Mouse (Mus musculus): Measurements from ENCODE around the gene Tmem98. TPM values are rescaled to one million over a fixed set of nuclear protein-coding genes. Genes with fewer than 3 reads are reported as not detected.

The Tmem98 gene
- 10 to 100 TPM in 1 of 2 experiments, 1 to 10 TPM in 1; 9.0 to 10.6 TPM for total RNA-seq (2021)
- long read RNA-seq, transcript Tmem98-201 (7 exons, 1,633 nt): major isoform, 18 of 18 reads
- long read RNA-seq, partial matches to known transcripts: 0 of 18 reads
- long read RNA-seq, other reads (novel, unspliced or antisense): 0 of 18 reads

GRCm38 (mm10) chr11:80809993-80810821 is at the start of gene Tmem98:
Tmem98 (plus strand) TSS chr11:80810175.
- DNase-seq (ENCODE audit: low spot score in 2 of 2): peak; percentile 38 to 50

- DNase-seq (ENCODE audit: low spot score in 2 of 2): no peak
These were observed 48.5 kb upstream of the Tmem98 start for GRCm38 (mm10) chr11:80761285-80761974.

- DNase-seq (ENCODE audit: low spot score in 2 of 2): no peak
These were observed 47.9 kb upstream of the Tmem98 start for GRCm38 (mm10) chr11:80762066-80762465.

GRCm38 (mm10) chr11:80766068-80766467 is 43.9 kb upstream of the Tmem98 start:
- DNase-seq (ENCODE audit: low spot score in 2 of 2): no peak

GRCm38 (mm10) chr11:80766472-80767319 is 43.3 kb upstream of the Tmem98 start:
- DNase-seq (ENCODE audit: low spot score in 2 of 2): peak in 1 of 2 experiments; percentile 16

GRCm38 (mm10) chr11:80767320-80767617 is 42.7 kb upstream of the Tmem98 start:
- no peak for DNase-seq (ENCODE audit: low spot score in 2 of 2)

GRCm38 (mm10) chr11:80771186-80771585 is 38.8 kb upstream of the Tmem98 start:
- DNase-seq (ENCODE audit: low spot score in 2 of 2): no peak

- no peak for DNase-seq (ENCODE audit: low spot score in 2 of 2)
These were observed 38.3 kb upstream of the Tmem98 start for GRCm38 (mm10) chr11:80771596-80772250.

GRCm38 (mm10) chr11:80772595-80773210 is 37.3 kb upstream of the Tmem98 start:
- no peak for DNase-seq (ENCODE audit: low spot score in 2 of 2)

GRCm38 (mm10) chr11:80775535-80775934 is 34.4 kb upstream of the Tmem98 start:
- no peak for DNase-seq (ENCODE audit: low spot score in 2 of 2)

- no peak for DNase-seq (ENCODE audit: low spot score in 2 of 2)
These were observed 32.3 kb upstream of the Tmem98 start for GRCm38 (mm10) chr11:80777708-80778107.

- DNase-seq (ENCODE audit: low spot score in 2 of 2): no peak
These were observed 31.8 kb upstream of the Tmem98 start for GRCm38 (mm10) chr11:80778157-80778556.

GRCm38 (mm10) chr11:80778916-80779526 is 31.0 kb upstream of the Tmem98 start:
- DNase-seq (ENCODE audit: low spot score in 2 of 2): no peak

GRCm38 (mm10) chr11:80779527-80780344 is 30.2 kb upstream of the Tmem98 start, which contains the start of gene Myo1d:
Myo1d (minus strand) TSS chr11:80780025.
- peak; percentile 79 to 90 for DNase-seq (ENCODE audit: low spot score in 2 of 2)

GRCm38 (mm10) chr11:80781535-80781934 is 28.4 kb upstream of the Tmem98 start:
- DNase-seq (ENCODE audit: low spot score in 2 of 2): no peak

- DNase-seq (ENCODE audit: low spot score in 2 of 2): no peak
These were observed 26.5 kb upstream of the Tmem98 start for GRCm38 (mm10) chr11:80783460-80783859.

GRCm38 (mm10) chr11:80784294-80784743 is 25.7 kb upstream of the Tmem98 start:
- DNase-seq (ENCODE audit: low spot score in 2 of 2): no peak

GRCm38 (mm10) chr11:80785672-80786071 is 24.3 kb upstream of the Tmem98 start:
- no peak for DNase-seq (ENCODE audit: low spot score in 2 of 2)

All from layer of hippocampus, adult 18-20 months (tissue).